Mouse (Mus musculus): ENCODE measurements around the gene D17Wsu92e.
"Not testable (repeated sequence)": the region's sequence is repeated elsewhere in the genome, so short reads cannot be mapped to it uniquely, and the experiment has no call there.

The D17Wsu92e gene

DNA sequence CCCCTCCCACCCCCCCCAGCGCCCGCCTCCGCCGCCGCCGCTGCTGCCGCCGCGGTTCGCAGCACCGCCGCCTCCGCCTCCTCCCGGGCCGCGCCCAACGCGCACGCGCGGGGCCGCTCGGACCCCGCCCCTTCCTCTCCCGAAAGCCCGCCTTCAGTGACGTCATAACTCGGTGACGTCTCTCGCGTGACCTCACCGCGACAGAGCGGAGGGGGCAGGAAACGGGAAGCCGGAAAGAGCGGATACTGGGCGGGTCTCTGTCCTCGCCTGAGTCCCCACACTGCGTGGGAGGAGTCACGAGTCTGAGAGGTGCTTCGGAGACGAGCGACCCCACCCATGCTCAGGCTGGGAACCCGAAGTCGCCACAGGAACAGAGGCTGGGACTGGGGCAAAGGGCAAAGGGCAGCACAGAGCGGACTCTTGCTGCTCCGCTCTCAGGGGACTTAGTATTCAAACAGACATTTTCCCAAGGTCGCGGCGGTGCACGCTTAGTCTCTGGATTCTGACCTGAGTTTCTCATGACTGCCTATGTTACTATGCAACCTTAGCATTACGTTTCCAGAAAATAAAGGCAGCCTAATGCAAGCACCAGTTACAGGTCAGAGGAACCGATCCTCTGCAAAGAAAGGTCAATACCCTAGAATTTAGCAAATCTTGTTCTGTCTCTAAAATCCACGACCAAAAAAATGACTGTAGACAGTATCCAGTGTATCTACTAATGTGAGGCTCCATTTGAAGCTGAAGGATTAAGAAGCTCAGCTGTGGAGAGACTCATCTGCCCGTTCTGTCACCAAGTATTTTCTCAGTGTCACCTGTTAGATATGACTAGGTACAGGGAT lies at the start of gene D17Wsu92e:
Gene D17Wsu92e (minus strand): TSS at position 81 of the 839 bp plus-strand sequence.
- peak; percentile 98 for DNase-seq

DNA sequence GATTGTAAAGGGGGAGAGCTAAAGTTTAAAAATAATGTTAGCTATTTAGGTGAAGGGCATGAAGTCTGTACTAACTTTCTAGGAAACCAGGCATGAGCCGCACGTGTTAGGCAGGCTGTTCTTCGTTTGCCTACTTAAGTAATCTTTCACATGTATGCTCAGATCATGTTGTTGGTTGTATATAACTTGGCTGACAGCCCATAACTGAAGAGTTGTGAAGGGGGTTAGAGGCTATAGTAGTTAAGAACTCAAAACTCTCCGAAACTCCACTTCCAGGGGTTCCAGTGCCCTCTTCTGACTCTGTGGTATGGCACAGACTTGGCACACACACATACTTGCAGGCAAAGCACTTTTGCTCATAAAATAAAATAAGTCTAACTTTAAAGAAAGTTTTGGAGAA lies 46.3 kb upstream of the D17Wsu92e start:
- no peak for DNase-seq

DNA sequence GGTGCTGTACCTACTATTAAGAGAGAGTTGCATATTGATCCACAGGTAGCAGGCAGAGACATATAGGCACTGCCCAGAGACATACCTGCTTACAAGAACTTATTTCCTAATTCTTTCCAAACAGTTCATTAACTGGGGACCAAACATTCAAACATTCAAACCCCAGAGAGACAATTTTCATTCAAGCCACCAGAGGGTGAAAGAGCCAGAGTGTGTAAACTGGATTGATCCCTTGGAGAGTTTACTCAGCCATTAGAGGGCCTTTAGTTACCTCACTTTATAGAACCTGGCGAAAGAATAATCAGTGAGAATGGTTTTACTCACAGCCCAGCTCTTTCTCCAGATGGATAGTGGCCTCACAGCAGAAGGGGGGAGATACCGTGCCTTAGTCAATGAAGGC lies 45.0 kb upstream of the D17Wsu92e start:
- DNase-seq, result no peak

DNA sequence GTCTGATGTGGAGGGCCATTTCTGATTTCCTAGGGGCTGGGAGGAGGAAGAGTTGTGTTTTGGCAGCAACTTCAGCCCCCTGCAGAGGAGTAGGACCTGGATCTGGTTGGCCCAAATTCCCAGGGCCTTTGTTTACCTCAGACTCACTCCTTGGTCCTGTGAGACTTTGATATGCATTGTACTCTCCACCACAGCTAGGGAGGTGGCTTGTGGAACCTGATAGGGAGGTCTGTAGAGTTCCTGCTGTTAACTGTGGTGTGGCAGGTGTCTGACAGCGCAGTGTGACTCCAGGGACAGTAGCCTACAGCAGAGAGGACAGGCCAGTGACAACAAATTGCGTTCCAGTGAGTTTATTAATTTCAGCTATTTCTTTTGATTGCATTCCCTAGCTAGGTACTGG lies 38.7 kb upstream of the D17Wsu92e start:
- no peak for DNase-seq

DNA sequence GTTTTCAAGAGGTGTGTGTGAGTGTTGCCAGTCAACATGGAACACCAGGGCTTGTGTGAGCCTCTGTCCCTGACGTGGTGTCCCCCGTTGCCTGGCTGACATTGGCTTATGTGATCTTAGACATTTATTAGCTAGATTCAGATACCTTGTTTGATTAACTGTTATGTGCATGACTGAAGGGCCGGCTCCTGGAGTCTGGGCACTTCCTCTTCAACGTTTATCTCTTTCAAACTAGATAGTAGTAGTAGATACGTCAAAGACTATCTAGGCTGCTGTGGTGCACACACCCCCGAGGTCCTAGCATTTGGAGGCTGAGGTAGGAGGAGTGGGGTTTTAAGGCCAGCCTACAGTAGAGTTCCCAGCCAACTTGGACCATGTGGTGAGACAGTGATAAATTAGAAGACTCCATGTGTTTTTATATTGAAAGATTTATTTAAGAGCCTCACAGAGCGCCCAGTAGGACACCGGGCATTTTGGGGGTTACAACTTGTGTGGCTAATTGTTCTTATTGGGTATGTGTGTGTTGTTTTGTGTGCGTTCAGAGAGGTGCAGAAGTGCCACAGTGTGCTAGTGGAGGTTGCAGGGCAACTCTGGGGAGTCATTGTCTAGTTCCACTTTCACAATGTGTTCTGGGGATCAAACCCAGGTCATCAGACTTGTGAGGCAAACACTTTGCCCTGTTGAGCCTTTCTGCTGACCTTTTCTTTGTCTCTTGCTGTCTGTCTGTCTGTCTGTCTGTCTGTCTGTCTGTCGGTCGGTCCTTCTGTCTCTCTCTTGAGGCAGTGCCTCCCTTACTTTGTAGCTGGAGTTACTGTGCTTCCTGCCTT lies 37.4 kb upstream of the D17Wsu92e start:
- DNase-seq, result no peak

DNA sequence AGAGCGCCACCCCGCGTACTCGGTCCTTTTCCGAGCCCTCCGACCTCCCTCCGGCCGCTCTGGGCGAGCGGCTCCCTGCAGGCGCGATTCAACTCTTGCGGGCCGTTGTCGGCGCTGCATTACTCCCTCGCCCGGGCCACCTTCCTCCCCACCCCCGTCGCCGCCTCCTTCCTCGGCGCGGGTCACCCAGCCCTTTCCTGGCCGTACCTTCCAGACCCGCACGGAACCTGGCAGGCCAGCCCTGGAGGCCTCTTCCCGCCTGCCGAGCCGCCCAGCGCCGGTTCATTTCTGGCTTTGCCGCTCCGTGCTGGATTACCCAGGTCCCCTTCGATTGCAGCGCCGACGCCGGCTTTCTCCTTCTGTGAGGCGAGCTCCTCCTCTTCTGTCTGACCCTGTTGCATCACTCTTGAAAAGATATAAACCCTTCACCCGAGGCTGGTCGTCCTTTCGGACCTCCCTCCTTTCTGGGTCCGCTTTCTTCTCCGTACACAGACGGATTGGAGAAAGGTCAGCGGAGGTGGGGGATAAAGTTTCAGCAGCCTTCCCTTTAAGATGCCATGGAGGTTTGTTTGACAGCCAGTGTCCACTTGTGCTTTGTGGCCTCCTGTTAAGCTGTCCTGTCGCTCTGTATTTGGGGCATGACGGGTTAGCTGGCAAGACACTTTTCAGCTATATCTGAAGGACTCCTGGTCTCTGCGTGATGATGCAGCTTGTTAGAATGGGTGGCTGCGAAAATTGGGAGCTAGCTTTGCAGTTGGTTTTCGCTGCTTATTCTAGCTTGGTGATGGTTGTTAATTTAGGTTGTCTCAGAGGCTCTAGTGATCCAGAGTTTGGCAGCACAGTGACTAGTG lies 36.6 kb upstream of the D17Wsu92e start:
- DNase-seq, result peak; percentile 31

DNA sequence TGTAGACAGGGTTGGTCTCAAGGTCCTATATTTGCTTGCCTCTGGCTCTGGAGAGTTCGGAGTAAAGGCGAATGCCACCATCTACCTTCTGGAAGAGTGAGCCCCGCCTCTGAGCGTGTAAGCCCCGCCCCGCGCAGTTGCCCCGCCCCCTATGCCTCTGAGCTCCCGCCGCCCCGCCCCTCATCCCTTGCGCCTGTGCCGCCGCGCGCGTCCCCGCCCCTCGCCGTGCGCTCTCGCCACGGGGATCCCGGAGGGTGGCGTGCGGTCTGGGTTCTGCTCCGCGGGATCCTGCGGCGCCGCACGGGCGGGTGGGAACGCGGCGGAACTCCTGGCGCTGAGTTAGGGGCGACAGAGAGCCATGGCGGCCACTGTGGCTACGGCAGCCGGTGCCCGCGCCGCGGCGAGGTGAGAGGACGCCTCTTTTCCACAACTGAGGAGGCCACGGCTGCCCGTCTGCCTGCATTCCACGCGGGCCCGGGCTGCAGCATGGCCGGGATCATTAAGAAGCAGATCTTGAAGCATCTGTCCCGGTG lies 35.9 kb upstream of the D17Wsu92e start, which contains the start of gene Uhrf1bp1:
Gene Uhrf1bp1 (plus strand): TSS at position 177 of the 533 bp plus-strand sequence.
- peak; percentile 84 for DNase-seq

DNA sequence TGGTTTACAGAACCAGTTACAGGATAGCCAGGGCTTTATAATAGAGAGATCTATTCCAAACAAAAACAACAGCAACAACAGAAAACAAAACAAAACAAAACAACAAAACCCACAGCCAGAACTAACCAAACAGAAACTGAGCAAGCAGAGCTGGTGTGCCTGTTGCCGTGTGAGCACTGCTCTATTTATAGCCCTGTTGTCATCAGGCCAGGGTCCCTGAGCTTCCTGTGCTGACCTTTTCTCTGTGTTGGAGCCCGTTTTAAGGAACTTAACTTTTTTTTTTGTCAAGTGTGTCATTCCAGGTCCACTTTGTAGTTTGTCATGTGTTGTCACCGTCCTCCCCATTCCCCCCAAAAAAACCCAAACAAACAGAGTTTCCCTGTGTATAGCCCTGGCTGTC lies 30.6 kb upstream of the D17Wsu92e start:
- DNase-seq, result no peak

DNA sequence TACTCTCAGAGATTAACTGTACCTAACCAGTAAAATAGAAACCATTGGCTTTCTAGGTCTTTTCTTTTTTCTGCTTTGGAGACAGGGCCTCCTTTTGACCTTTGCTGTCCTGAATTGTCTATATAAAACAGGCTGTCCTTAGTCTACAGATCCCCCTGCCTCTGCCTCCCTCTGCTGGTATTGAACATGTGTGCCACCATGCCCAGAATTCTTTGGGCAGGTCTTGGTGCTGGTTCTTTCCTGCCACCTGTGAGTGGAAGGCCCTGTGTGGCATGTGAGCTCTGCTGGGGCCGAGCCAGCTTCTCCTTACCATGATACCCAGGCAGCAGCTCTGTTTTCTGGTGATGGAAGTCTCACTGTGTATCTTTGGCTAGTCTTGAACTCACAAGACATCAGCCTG lies 27.9 kb upstream of the D17Wsu92e start:
- no peak for DNase-seq

DNA sequence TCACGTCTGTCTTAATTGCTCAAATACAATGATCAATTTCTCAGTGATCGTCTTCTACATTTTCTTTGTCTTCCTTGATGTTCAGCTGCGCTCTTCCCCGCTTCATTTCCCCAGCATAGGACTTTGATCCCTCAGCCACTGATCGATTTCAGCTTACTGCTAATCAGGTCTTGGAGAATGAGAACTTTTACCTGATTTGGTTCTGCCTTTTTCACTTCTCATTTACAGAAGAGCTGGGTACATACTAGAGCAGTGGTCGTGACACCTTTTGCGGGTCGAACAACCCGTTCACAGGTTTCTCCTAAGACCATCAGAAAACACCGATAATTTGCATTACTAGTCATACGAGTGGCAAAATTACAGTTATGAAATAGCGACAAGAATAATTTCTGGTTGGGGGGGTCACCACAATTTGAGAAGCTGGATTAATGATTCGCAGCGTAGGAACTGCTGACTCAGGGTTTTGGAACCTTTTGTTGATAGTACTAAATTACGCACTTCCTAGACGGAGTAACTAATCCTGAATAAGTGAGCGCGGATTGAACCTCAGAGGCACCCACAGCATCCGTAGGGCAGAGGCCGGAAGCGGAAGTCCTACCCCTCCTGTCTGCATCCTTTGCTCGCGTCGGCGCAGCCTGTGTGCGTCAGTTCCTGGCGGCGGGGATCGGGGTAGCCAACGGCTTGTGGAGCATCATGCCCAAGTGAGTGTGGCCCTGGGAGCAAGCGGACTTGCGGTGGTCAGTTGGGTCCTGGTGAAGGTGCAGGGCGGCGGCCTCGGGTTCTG lies 19.2 kb upstream of the D17Wsu92e start:
- DNase-seq, result peak; percentile 98

DNA sequence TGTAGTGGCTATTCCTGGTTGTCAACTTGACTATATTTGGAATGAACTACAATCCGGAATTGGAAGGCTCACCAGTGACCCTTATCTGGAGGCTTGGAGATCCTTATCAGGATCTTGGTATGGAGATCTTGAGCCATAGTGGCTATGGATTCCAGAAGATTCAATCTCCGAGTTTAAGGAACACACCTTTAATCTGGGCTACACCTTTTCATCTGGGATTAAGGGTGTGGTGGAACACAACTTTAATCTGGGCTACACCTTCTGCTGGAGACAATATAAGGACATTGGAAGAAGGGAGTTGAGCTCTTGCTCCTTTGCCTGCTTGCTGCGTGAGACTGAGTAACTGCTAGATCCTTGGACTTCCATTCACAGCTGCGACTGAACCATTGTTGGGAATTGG lies 17.4 kb upstream of the D17Wsu92e start, which contains the start of gene Snrpc:
Gene Snrpc (plus strand): TSS at position 301 of the 400 bp plus-strand sequence.
- not testable (repeated sequence) for DNase-seq

DNA sequence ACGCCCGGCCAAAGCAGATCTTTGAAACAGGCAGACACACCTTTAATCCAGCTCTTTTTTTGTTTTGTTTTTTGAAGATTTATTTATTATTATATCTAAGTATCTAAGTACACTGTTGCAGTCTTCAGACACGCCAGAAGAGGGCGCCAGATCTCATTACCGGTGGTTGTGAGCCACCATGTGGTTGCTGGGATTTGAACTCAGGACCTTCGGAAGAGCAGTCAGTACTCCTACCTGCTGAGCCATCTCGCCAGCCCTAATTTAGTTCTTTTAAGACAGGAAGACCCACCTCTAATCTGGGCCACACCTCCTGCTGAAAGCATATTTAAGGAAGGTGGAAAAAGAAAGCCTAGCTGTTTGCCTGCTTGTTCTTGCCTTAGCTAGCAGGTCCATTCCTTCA lies 10.0 kb upstream of the D17Wsu92e start:
- no peak for DNase-seq

DNA sequence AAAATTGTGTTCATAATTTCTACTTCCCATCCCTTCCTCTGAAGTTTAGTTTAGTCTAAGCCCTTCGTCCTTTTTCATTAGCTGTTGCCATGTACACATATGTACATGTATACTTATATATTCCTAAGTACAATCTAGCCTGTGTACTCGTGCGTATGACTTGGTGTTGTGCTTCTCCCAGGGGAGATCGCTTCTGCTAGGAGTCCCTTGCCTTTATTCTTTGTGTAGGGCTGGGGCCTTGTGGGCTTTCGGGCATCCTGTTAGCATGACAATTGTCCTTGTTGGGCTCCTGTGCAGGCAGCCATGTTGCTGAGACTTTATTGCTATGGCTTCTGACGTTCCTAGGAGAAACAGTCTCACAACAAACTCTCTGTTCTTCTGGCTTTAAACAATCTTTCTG lies 7.1 kb upstream of the D17Wsu92e start:
- DNase-seq, result no peak

DNA sequence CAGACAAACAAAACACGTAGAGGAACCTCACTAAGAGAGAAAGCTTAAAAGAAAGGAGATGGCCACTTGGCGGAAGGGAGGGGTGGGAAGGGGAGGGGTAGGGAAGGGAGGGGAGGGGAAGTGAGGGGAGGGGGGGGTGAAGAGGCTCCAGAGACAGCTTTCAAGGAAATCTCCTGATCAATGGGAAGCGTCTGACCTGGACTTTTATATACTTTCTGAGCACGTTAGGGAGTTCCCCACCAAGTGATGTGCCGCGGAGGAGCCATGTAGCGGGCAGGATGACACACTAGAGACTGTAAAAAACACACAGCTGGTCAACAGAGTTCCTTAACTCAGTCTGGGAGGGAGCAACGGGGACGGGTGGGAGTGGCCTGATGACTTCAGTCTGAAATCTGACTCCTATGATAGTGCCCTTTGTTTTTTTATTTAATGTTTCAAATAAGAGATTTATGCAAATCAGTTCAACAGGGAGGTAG lies 6.5 kb upstream of the D17Wsu92e start:
- no peak for DNase-seq

DNA sequence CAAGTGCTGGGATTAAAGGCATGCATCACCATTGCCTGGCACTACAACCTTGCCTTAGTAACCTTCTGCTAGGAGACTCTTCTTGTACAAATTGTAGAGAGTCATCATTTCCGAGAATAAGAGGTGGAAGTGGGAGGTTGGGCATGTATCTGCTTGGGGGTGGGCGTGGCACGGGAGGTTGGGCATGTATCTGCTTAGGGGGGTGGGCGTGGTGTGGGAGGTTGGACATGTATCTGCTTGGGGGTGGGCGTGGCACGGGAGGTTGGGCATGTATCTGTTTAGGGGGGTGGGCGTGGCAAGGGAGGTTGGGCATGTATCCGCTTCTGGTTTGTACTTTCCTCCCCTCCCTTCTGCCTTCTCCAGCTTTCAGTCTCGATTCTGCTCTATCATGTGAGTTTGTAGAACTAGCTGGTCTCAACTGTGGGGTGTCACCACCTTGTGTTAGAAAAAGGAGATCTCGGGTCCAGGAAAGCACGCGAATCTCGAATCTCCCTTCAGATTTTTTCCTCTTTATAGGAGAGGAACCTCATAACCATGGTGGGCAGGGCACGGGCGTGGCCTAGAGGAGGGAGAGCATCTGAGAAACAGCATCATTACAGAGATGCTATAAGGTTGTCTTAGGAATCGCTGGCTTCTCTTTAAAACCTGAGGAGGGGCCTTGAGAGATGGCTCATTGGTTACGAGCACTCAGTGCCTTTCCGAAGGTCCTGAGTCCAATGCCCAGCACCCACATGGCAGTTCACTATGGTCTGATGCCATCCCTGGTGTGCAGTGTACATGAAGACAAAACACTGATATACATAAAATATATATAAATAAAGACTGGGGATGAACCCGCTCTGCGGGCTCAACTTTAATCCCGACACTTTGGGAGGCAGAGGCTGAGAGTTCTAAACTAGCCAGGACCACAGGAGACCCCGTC lies 5.8 kb upstream of the D17Wsu92e start:
- peak; percentile 40 for DNase-seq

DNA sequence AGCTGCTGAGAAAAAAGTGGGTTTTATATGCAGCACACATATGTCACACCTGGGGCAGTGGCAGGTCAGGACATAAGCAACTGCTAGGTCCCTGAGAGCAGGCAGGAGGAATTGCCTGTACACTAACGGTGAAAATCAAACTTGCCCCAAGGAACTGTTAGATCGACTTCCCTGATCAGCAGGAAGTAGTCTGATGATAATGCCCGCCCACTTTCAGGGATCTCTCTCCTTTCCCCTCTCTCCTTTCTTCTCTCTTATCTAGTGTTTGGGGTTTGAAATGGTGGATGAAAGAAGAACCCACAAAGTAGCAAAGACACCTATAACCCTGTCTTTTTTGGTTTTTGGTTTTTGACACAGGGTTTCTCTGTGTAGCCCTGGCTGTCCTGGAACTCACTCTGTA lies 5.1 kb upstream of the D17Wsu92e start:
- no peak for DNase-seq

DNA sequence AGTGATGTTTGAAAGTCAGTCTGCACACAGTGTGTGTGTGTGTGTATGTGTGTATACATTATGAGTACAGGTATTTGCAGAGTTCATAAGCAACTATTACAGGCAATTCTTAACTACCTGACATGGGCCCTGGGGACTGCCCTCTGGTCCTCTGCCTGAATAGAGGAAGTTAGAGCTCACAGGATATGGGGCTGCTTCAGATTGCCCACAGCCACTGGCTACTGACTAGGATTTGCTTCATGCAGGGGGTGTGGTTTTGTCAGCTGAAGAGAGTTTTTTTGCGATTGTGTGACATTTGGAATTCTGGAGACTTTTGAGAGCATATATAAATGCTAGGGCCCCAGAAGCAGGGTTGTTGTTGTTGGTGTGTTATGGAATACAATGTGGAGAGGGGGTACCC lies 4.5 kb upstream of the D17Wsu92e start:
- DNase-seq, result no peak

DNA sequence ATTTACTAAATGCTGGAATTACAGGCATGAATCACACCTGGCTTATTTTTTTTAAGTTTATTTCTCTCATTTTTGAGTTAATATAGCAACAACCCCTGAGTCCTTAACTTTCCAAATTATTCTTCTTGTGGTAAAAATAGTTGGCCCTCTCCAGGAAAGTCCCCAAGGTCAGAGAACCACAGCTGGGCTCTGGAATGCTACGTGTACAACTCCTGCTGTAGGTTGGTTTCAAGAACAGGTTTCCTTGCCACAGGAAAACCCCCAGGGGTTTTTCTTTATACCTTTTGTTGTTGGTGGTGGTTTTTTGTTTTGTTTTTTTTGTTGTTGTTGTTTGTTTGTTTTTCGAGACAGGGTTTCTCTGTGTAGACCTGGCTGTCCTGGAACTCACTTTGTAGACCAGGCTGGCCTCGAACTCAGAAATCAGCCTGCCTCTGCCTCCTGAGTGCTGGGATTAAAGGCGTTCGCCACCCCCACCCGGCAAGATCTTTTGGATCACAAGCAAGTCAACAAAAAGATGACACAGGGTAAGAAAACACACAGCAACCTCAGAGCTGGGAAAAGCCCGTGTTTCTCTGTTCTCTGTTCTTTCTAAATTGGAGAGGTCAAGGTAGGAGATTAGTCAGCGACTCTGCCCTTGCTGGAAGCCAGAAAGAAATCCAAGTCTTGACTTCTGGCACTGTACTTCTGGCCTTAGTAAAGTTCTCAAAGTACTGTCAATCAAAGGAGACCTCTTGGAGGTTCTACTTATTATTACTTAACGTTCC lies 2.9 kb upstream of the D17Wsu92e start:
- DNase-seq, result no peak

Data from right cerebral cortex, adult 18-20 months (tissue).